Mouse (Mus musculus): ENCODE data around the gene Phf21b. TPM values are rescaled to one million over a fixed set of nuclear protein-coding genes. Genes with fewer than 3 reads are reported as not detected.
"Not testable (repeated sequence)": the region's sequence is repeated elsewhere in the genome, so short reads cannot be mapped to it uniquely, and the experiment has no call there.

Phf21b gene
- total RNA-seq, 2 experiments from 2014 or later, result 0.23 to 0.57 TPM

DNA sequence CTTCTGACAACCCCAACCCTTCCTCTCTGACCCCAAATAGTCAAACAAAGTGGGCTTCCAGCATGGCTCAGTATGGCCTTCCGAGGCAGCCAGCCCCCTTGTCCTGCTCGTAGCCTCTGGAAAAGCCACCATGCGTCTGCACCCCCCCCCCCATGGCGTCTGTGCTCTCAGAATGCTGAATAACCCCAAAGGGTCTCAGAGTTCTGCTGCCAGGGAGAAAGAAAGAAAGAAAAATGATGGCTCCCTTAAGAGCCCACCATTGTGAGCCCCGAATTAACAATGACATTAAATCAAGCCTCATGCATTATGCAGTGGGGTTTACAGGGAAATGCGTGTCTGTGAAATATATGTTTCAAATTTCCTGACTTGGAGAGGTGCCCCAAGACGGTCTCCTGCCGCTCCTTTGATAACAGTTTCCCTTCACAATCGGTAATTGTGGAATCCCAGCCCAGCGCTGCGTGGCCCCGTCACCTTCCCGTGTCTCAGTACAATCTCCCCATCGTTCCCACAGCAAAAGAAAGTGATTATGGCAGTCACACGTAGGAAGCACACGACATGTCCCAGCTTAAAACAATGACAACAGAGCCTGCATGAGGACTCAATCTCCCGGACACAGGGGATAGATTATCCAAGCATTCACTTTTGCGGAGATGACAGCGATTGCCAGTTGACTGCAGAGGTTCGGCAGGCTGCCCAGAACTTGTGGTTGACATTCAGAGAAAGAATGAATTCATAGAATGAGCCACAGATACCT lies 80.3 kb downstream of the Phf21b start:
- no peak for DNase-seq (ENCODE audit: low spot score)

DNA sequence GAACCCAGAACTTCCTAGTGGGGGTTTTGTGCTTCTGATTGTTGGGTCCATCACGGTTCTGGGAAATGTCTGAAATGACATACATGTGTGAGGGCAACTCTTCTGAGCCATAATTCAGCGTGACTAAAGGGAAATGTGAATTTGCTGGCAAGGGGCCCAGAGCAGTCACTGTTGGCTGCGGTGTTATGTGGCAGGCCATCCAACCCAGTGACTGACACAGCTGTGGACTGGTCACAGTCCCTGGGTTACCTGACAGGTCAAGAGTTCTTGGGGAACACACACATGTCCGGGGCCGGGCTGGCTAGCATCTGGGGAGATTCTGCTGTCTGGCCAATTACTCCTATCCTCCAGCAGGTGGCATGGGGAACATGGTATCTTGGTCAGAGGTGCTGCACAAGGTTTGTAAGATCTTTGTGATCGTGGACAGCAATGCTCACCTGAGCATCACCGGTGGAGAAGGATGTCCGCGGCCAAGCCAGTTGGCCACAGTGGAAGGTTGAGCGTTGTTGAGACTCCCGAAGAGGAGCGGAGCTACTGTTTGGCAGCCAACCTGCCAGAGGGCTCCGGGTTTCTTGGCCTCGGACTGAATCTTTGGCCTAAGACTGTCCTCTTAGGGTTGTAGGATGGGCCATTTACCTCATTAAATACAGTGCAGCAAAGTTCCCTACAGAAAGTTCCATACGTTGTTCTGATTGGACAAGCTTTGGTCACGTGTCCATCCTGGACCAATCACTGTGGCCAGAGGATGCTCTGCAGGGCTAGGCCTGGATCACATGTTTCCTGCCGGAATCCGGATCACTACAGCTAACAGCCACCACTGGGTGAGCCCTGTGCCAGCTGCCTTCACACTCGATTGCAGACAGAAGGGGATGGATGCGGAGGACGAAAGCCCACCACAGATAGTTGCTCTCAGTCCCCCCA lies 83.4 kb downstream of the Phf21b start:
- no peak for DNase-seq (ENCODE audit: low spot score)

DNA sequence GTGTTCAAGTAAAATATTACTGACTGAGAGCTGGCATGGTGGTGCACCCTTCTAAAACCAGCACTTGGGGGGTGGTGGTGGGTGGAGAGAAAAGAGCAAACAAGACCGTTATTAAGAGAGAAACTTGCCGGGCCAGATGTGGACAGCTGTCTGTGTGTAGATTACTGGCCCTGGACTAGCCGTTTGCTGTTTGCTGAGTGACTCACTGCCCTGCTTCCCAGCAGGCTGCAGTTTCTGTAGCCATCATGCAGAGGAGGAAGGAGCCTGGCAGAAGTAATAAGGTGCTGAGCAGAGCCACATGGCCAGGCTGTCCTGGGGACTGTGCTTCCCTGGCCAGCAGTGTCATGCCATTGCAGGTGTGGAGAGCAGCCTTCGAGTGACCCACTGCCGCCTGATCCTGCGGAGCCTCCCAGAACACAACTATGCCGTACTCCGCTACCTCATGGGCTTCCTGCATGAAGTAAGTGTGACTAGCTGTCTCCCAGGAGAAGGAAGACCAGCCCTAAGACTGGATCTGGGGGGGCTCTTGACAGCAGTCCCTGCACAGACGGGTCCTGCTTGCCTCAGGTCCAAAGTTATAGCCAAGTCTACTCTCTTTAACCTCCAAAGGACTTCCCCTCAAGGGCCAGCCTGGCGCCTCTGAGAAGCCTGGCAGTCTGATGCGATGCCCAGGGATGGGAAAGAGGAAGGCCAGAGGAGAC lies 86.1 kb downstream of the Phf21b start:
- no peak for DNase-seq (ENCODE audit: low spot score)

DNA sequence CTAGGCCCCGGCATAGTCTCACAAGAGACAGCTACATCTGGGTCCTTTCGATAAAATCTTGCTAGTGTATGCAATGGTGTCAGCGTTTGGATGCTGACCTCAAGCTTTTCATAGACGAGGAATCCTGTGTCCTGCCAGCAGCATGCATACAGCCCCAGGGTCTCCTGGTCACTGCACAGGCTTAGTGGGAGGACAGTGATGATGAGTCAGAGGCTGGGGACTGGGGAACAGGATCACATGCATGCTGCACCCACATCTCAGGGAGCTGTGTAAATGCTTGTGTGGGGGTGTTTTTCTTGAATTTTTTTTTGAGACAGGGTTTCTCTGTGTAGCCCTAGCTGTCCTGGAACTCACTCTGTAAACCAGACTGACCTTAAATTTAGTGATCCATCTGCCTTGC lies 87.3 kb downstream of the Phf21b start:
- DNase-seq (ENCODE audit: low spot score), result not testable (repeated sequence)

DNA sequence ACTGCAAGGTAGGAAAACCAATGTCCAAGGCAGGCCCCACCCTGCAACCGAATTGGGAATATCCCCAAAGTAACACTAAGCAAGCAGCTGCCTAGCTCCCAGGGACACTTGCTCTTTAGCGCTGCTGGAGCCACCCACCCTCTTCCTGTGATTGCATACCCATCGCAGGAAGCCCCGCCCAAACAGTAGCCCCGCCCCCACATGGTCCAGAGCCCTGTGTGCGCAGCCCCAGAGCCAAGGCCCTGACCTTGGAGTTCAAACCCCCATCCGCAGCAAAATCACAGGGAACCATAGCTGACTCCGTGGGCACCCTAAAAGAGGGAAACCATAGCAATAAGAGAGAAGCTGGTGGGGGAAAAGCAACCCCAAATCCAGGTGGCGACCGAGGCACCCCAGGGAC lies 89.2 kb downstream of the Phf21b start:
- DNase-seq (ENCODE audit: low spot score), result no peak

DNA sequence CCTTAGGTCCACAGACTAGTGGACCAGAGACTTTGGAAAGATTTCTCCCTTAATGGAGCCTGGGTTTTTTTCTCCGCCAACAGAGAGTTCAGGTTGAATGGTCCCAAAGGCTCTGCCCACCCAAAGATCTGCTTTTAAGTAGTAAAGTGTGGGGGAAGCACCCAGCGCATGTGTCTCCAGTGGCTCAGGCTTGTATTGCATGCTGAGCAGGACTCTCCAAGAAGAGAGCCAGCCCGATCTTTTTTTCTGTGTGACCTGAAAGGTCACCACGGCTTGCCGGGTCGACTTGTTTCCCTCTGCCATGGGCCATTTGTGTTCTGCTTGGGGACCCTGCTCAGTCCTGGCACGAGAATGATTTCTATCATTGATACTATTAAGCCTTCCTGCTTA lies 92.4 kb downstream of the Phf21b start:
- no peak for DNase-seq (ENCODE audit: low spot score)

DNA sequence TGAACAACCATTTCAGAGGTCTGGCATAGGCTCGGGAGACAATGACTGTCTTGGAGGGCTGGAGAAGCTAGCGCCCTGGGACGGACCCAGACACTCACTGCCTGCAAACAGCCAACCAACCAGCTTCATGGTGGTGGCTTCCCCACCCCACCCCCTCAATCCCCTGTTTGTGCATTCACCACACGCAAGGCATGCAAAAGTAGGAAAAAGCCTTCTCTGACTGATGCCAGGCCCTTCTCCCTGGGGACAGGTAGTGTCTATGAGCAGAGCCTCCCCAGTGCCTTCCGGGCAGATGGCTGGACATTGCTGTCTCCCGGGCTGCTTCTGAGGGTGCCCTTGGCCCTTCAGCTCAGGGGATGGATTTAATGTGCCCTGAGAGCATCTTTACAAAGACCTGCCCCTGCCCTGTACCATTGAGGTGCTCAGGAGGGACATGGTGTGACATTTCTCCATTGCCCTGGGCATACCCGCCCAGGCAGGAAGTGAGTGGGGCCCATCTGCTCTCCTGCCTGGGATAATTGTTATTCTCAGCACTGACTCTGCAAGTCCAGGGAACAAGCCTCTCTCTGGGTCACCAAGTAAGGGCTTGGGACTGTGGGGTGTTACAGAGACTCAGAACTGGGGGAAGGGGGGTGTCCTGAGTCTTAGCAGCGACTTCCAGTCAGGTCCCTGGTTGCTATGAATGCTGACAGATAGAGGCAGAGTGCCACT lies 93.0 kb downstream of the Phf21b start:
- no peak for DNase-seq (ENCODE audit: low spot score)

DNA sequence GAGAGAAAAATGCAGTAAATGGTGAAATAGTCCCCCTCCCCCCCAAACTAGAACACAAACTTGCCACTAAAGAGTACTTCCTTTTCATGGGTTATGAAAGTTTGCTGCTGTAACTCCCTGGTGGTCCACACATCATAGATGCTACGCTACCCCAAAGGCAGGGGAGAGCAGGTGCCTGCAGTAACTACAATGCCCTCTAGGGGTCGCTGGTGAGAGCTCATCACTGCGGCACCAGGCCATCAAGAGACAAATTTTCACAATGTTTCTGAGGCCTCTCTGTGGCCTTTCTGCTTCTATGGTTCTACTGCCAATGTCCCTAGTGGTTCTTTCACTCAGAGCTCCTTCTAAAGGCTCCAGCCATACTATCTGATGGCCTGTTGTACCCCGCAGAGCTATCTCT lies 97.4 kb downstream of the Phf21b start:
- no peak for DNase-seq (ENCODE audit: low spot score)

DNA sequence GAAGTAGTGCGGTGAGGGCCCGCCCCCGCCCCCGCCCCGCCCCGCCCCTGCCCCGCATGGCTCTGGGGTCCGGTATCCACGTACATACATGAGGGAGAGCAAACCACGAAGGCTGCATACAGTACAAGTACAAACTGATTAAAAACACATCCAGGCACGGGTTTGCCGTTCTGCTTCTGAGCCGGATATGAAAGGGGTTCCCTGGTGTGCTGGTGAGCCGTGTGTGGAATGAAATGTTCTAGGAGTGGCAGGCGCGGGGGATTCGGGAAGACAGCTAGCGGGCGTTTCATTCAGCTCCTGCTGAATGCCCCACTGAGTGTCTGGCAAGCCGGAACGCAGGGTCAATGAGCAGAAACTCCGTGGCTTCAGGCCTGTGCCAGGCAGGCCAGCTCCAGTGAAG lies 99.4 kb downstream of the Phf21b start:
- DNase-seq (ENCODE audit: low spot score), result no peak

DNA sequence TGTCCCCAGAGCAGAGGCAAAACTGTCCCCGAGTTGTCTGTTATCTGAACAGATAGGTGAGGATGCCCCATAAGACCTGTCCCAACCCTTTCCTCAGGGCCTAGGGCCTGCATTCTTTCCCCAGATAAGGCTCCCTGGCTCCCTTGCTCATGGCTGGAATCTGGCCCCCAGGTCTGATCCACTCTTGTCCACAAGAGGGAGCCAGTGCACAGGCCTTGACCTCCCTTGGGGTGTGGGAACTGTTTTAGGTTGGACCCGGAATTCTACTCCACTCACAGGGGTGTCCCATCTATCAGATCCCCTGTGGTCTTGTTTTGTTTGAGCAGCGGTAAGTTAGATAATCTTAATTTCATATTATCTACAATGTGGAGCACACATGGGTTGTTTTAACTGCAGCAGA lies 100.9 kb downstream of the Phf21b start:
- peak; percentile 71 for DNase-seq (ENCODE audit: low spot score)

DNA sequence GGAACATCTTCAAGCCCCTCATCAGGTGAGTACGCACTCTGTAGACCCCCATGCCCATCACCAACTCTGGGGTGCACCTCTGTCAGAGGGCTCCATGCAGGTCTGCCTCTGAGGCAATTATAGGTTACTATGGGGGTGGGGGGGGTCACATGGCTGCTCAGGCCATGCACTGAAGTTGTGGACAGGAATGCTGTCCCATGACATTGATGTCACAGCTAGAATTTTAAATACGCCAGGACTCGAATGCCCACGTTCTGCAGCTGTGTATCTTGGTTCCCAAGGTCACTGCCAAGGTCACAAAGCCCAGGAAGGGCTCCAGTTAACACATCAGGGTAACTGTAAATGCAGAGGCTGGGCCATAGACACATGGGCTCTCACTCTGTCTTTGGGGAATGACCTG lies 110.0 kb downstream of the Phf21b start:
- DNase-seq (ENCODE audit: low spot score), result no peak

DNA sequence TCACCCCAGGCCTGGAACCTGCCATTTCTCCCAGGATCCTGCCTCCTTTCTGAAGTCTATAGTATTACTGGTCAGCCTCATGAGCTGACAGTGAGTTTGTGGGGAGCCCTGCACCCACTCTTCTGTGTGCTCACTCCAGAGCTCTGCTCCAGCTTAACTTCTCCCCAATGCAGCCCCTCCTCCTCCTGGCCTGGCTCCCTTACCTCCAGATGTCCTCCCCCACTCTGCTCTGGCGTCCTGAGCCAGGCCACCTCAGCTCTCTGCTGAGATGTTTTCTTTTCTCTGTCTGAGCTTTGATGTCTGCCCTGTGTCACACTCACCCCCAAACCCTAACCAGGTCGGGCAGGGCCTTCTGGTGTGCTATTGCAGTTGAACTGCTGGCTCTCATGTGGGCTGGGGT lies 111.5 kb downstream of the Phf21b start:
- no peak for DNase-seq (ENCODE audit: low spot score)

DNA sequence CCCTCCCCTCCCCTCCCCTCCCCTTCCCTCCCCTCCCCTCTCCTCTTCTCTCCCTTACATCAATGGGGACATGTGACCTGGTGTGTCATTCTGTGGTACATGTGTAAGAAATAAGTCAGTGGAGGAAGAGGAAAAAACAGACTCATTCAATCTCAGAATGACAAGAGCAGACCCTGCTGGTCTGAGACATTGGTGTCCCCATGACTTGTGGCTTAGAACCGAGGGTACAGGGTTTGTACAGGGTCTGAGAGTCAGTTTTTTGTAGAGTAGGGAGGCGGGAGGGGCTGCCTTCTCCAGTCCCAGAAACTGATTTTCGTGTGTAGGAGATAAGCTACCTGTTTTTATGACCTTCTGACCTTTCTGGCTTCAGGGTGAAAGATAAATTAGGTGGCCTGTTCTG lies 112.5 kb downstream of the Phf21b start:
- DNase-seq (ENCODE audit: low spot score), result no peak

DNA sequence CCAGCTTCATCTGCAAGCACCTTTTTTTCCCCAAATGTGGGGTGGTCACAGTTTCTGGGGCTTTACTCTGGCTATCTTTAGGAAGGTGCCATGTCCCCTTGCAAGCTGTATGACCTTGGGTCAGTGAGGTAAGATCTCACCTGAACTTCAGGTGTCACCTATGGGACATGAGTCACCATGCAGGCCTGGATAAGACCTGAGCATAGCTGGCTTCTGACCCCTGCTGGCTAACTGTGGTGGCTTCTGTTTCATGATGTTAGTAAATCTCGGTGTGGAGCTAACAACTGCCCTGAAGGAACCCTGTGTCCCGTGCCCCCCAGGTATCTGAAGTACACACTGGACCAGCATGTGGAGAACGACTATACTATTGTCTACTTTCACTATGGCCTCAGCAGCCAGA lies 114.3 kb downstream of the Phf21b start:
- DNase-seq (ENCODE audit: low spot score), result no peak

DNA sequence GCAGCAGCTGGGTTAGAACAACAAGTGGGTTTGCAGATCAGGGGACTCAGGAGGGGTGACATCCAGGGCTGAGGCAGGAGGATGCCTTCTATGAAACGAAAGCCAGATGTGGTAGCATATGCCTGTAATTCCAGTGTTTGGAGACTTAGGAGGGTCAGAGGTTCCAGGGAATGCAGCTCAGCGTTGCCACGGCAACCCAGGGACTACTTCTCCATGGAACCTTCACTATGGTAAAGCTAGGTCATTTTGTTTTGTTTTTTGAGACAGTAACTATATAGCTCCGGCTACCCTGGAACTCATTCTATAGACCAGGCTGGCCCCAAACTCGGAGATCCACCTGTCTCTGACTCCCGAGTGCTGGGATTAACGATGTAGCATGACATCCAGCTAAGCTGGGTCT lies 117.6 kb downstream of the Phf21b start:
- DNase-seq (ENCODE audit: low spot score), result no peak

DNA sequence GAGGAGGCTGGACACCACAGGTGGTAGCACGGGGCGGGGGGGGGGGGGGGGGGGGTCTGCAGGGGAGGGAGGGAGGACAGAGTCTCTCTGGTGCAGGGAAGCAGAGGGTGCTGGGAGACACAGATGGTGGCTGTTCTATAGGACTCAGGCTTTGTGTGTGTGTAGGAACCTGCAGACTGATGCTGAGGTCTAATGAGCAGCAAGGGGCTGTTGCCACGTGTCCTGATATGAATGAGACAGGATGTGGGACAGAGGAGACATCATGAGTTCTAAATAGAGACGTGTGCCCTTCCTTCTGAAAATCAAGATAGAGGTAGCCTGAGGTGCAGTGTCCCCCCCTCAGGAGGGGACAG lies 118.9 kb downstream of the Phf21b start:
- no peak for DNase-seq (ENCODE audit: low spot score)

DNA sequence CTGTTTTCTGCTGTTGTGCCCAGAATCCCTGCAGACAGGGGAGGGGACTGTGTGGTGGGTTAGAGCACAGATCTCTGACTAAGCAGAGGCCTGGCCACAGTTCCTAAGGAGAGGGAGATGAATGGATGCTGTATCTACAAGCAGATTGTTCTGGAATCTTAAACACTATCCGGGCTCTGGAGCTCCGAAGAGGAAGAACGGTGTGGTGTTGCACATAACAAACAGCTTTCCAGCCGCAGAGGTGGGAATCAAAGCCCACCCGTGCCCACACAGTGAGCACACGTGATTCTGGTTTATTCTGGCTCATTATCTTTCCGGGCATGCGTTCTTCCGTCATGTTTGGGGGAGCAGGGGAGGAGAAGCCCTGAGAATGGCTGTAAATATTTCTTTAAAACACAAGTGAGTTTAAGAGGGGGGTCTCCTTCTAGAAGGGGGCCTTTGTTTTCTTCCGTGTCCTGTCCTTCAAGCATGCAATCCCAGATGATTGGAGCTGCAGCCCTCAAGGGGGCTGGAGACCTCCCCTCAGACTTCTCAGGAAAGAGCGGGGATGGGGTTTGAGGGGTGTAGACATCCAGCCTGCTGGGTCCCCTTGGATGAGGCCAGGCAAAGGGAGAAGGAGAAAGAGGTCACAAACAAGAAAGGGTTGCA lies 119.4 kb downstream of the Phf21b start:
- DNase-seq (ENCODE audit: low spot score), result no peak
